Mouse (Mus musculus) hindbrain, postnatal 0 days (tissue): ENCODE measurements at regions not wholly inside any gene's neighbourhood (a gene's known extent, or its start where the extent isn't known, plus 50 kb on each side); places are given as distances from the start of the nearest gene placed in this dataset.
A peak's percentile ranks its signal among the peaks of the same experiment; 100 is the strongest.

ENCODE experiments used
- ATAC-seq: fragments of 200-750 bp; cut with Nextera tagmentation; 2 replicates; pipeline ENCODE4 v1.8.0; 2017; ENCODE audit warnings: mild to moderate bottlenecking, moderate TSS enrichment, moderate library complexity
- DNase-seq: peaks from one replicate; pipeline ENCODE4 v3.0.0-alpha.2; 2015; ENCODE audit warnings: low spot score
- H3K27ac ChIP-seq: fragments of 300-500 bp; sonication (generic); 2 replicates; pipeline ENCODE4 v1.5.1; 2014; ENCODE audit warnings: mild to moderate bottlenecking
- H3K27me3 ChIP-seq: fragments of 300-500 bp; sonication (generic); 2 replicates; pipeline ENCODE4 v1.6.1; 2014; ENCODE audit warnings: low read length, mixed read lengths; ENCODE audit not compliant: insufficient read depth
- H3K36me3 ChIP-seq: fragments of 300-500 bp; sonication (generic); 2 replicates; pipeline ENCODE4 v1.6.1; 2014; ENCODE audit warnings: low read length, mixed read lengths; ENCODE audit not compliant: insufficient read depth
- H3K4me1 ChIP-seq: fragments of 300-500 bp; sonication (generic); 2 replicates; pipeline ENCODE4 v1.6.1; 2014; ENCODE audit warnings: antibody characterized with exemption, low read length, mixed read lengths; ENCODE audit not compliant: insufficient read depth
- H3K4me2 ChIP-seq: fragments of 300-500 bp; sonication (generic); 2 replicates; pipeline ENCODE4 v1.6.1; 2014; ENCODE audit warnings: low read depth, mild to moderate bottlenecking, low read length, moderate library complexity, mixed read lengths
- H3K4me3 ChIP-seq: fragments of 300-500 bp; sonication (generic); 2 replicates; pipeline ENCODE4 v1.5.1; 2014; ENCODE audit warnings: low read length
- H3K9ac ChIP-seq: fragments of 300-500 bp; sonication (generic); replicated peaks from 2 replicates; pipeline ENCODE4 v1.6.1; 2014; ENCODE audit warnings: mild to moderate bottlenecking, low read length, moderate library complexity, mixed read lengths
- H3K9me3 ChIP-seq: fragments of 300-500 bp; sonication (generic); 2 replicates; pipeline ENCODE4 v1.6.1; 2016; ENCODE audit warnings: low read length, mixed read lengths
- CTCF ChIP-seq: IDR thresholded peaks from 2 replicates; pipeline ENCODE4 v1.5.1; 2016; ENCODE audit warnings: antibody characterized with exemption, control low read depth, low read depth
- WGBS: fragments of 180-500 bp; shearing (Covaris S2); extraction: QIAGEN DNeasy Blood & Tissue Kit; methylation state at CpG from one replicate; pipeline ENCODE4 v1.1.7; 2014; 5-methylcytosine and 5-hydroxymethylcytosine counted together

DNA sequence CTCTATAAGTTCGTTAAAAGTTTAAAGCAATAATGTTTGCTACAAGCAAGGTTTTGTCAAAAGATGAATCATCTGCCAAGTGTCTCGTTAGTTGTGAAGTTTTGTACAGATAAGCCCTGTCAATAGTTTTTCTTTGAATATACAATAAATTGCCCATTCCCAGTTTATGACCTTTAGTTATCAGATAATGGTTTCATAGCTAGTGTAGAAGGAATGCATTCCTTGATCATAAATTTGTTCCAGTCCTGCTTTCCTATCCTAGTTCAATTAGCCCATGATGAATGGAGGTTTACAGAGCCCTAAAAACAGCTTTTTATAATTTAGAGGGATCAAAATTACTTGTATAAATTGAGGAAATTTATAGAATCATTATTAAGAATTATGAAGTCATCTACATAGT is 62.5 kb upstream of the Lrch2 start:
- Histone ChIP-seq H3K4me1 (no peaks in the 10 kb centered on the region), H3K27ac (no peak overlapping the region), H3K4me2 (no peak overlapping the region), H3K9me3 (no peaks in the 10 kb centered on the region), H3K4me3 (no peak overlapping the region), H3K36me3 (no peaks in the 10 kb centered on the region), H3K9ac (no peak overlapping the region), H3K27me3 (no peaks in the 10 kb centered on the region)
- DNase-seq (no peak), ATAC-seq (no peak)
- TF ChIP-seq CTCF: no peak
- 67% methylated on average over 2 of the region's 2 CpGs for WGBS

- H3K27ac ChIP-seq: no peak overlapping the region
- TF ChIP-seq CTCF: peak; percentile 69
- DNase-seq: peak; percentile 69
- no peak overlapping the region for H3K4me3 ChIP-seq
- H3K9ac ChIP-seq: no peak overlapping the region
- H3K4me1 ChIP-seq: no peaks in the 10 kb centered on the region
- H3K27me3 ChIP-seq: no peaks in the 10 kb centered on the region
- WGBS: 18% methylated on average over 3 of the region's 3 CpGs
- H3K4me2 ChIP-seq: no peak overlapping the region
- no peaks in the 10 kb centered on the region for H3K36me3 ChIP-seq
- H3K9me3 ChIP-seq: no peaks in the 10 kb centered on the region
- ATAC-seq: peak; percentile 71
Observed at GRCm38 (mm10) chrX:147608660-147609059, 54.8 kb upstream of the Lrch2 start.
